Mouse (Mus musculus): Measurements from ENCODE around the gene Rab44. TPM values are rescaled to one million over a fixed set of nuclear protein-coding genes. Genes with fewer than 3 reads are reported as not detected.

Rab44 gene
- 100 to 1,000 TPM; 223 to 233 TPM for total RNA-seq (2023)

GRCm38 (mm10) chr17:29113591-29114352 is at the start of gene Rab44:
Gene Rab44 (plus strand): TSS chr17:29114145.

GRCm38 (mm10) chr17:29090776-29091175 is 23.2 kb upstream of the Rab44 start, which contains the start of gene Cdkn1a:
Gene Cdkn1a (plus strand): TSS chr17:29090976.

Other genes with a start within 250 kb of the Rab44 start
- under 1 TPM; 0.35 to 0.38 TPM for gene 4930539E08Rik, start 198.8 kb upstream of the Rab44 start, total RNA-seq (2023)
- gene Pxt1, start 170.3 kb upstream of the Rab44 start, total RNA-seq (2023): 1 to 10 TPM; 1.9 to 3.4 TPM
- gene Kctd20, start 162.2 kb upstream of the Rab44 start, total RNA-seq (2023): 100 to 1,000 TPM; 171 to 175 TPM
- gene Stk38, start 106.2 kb upstream of the Rab44 start, total RNA-seq (2023): 100 to 1,000 TPM; 267 to 298 TPM
- gene Srsf3, start 81.5 kb upstream of the Rab44 start, total RNA-seq (2023): 100 to 1,000 TPM; 252 to 277 TPM
- gene Cdkn1a, start 23.2 kb upstream of the Rab44 start, total RNA-seq (2023): 10 to 100 TPM; 30.5 to 41.6 TPM
- under 1 TPM in 1 of 2 experiments, not detected in 1; 0.13 TPM for gene Cpne5, start 124.0 kb downstream of the Rab44 start, total RNA-seq (2023)
- gene Ppil1, start 150.0 kb downstream of the Rab44 start, total RNA-seq (2023): 10 to 100 TPM; 18.7 to 23.7 TPM
- gene BC004004, start 154.6 kb downstream of the Rab44 start, total RNA-seq (2023): 10 to 100 TPM; 65.6 to 75.6 TPM
- gene Pi16, start 203.5 kb downstream of the Rab44 start, total RNA-seq (2023): 100 to 1,000 TPM; 206 to 208 TPM
- gene Mtch1, start 233.8 kb downstream of the Rab44 start, total RNA-seq (2023): 10 to 100 TPM; 95.4 to 96.1 TPM
- 10 to 100 TPM; 36.6 to 46.9 TPM for gene Fgd2, start 246.8 kb downstream of the Rab44 start, total RNA-seq (2023)

Data from neutrophil, adult 83 days (primary cell).